Mouse (Mus musculus): ENCODE results near the gene Tada2b.
A peak's percentile ranks its signal among the peaks of the same experiment; 100 is the strongest.

Gene Tada2b

GRCm38 (mm10) chr5:36479735-36480134, 4.3 kb downstream of the Tada2b start:
- no peak for DNase-seq

DNA sequence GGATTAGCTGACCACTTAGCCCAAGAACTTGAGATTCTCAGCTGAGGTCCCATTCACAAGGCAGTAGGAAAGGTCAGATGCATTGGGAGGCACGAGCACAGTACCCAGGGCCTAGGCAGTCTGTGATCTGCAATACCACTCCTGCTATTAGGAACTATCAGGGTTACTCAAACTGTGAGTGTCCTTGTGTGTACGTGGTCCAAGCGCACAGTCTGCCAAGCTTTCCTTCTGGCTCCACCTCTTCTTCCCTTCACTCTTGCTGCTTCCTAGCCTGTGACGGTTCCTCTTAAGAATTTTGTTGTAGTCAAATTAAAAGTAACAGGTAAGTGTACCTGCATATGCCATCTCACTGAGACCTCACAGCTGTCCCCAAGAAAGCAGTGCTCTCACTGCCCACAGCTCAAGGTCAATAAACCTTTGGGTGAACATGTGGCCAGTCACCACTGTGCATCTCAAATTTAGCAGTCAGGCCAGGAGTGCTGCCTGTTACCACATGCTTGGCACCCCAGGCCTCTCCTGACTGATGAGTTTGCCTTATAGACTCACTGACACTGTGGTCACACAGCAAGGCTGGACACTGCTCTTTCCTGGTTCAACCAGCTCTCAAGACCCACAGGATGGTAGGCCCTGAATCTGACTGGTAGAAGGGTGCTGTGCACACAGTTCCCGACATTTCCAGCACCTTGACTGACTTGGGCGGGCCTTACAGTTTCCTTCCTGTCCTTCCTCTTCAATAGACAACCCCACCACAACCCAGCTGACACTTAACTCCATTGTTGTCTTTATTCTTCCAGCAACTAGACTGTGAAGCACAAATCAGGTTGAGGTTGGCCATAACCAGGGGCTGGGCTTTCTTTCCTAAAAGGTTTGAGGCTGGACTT, 5.3 kb downstream of the Tada2b start:
- peak; percentile 93 for DNase-seq

- no peak for DNase-seq
Measured at GRCm38 (mm10) chr5:36477486-36477885, 6.6 kb downstream of the Tada2b start.

DNA sequence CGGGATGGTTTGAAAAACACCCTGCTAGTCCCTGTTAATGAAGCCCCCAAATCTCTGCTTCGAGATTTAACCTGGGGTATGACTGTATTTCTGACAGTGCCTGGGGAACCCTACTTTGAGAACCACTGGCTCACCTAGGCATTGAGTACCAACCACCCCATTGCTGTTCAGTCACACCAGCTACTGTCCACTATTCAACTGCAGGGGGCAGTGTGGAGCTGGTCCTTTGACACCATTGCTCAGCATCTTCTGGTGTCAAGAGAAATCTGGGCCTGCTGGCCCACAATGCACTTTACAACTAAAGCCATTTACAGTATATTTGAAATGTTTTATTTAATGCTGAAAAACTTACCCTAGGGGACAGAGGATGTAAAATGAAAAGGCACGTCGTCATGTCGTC, 9.8 kb downstream of the Tada2b start:
- DNase-seq = peak; percentile 93

DNA sequence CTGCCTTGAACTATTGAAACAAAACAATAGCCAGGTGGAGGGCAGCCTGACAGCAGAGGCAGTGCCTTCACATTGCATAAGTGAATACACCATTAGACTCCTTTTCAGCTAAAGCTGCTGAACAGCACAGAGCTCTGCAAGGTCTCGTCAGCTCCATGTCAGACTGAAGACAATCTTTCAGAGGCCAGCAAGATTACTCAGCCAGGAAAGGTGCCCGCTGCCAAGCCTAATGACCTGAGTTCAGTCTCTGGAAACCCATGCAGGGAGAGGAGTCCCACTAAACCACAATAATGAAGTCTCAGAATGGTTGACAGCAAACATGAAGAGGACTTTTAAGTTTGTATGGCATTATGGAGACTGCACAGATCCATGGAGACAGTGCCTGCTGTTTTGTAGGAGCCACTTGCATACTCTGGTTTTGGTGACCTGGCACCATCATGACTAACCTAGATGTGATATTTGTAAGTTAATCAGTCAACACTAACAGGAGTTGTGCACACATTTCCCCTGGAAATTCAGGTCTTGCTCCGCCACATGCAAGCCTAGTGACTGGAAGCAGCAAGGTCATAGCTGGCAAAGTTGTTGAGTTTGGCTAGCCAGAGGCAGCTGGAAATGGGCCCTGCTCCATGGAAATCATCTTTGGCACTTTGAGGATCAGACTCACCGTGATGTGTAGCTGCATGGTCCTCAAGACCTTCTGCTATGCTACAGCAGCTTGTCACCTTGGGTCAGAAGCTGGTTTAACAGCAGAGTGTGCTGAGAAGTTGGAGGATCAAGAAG, 11.0 kb downstream of the Tada2b start:
- no peak for DNase-seq

DNA sequence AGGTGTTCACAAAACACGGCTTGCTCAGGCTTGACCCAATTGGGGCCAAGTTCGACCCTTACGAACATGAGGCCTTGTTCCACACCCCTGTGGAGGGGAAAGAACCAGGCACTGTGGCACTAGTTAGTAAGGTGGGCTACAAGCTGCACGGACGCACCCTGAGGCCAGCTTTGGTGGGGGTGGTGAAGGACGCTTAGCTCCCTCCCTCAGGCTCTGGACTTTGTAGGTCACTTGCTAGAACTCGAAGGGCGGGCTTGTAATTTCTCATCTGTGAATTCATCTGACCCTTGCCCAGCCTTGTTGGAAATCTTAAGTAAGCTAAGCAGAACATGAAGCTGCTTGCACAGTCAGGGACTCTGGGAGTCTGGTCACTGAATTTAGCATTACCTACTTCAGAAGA, 12.9 kb downstream of the Tada2b start:
- DNase-seq = no peak

- DNase-seq = peak; percentile 84
Measured at GRCm38 (mm10) chr5:36465889-36466288, 18.2 kb downstream of the Tada2b start.

- peak; percentile 100 for DNase-seq
Measured at GRCm38 (mm10) chr5:36464709-36465661, 19.1 kb downstream of the Tada2b start, which contains the start of gene Grpel1. Gene Grpel1, plus strand, starts transcription at chr5:36464998.

GRCm38 (mm10) chr5:36463391-36463790, 20.7 kb downstream of the Tada2b start:
- DNase-seq = no peak

- peak; percentile 96 for DNase-seq
Measured at GRCm38 (mm10) chr5:36462810-36463209, 21.3 kb downstream of the Tada2b start.

GRCm38 (mm10) chr5:36461231-36461630, 22.9 kb downstream of the Tada2b start:
- no peak for DNase-seq

GRCm38 (mm10) chr5:36460712-36461111, 23.4 kb downstream of the Tada2b start:
- no peak for DNase-seq

DNA sequence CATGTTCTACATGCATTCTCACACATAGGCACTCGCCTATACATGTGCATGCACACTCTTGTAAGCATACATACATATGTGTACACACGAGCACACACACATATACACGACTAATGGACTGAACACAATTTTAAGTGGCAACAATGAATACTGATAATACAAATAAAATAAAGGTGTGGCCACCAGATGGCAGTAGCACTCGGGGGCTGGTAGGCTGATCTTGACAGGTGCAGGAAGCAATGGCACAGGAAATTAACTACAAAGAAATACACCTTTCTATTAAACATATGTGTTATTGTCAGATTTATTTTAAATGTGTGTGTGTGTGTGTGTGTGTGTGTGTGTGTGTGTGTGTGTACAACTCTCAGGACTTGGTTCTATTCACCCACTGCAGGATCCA, 25.2 kb downstream of the Tada2b start:
- no peak for DNase-seq

- DNase-seq = no peak
Measured at GRCm38 (mm10) chr5:36457706-36458105, 26.4 kb downstream of the Tada2b start.

GRCm38 (mm10) chr5:36452821-36453220, 31.3 kb downstream of the Tada2b start:
- no peak for DNase-seq

DNA sequence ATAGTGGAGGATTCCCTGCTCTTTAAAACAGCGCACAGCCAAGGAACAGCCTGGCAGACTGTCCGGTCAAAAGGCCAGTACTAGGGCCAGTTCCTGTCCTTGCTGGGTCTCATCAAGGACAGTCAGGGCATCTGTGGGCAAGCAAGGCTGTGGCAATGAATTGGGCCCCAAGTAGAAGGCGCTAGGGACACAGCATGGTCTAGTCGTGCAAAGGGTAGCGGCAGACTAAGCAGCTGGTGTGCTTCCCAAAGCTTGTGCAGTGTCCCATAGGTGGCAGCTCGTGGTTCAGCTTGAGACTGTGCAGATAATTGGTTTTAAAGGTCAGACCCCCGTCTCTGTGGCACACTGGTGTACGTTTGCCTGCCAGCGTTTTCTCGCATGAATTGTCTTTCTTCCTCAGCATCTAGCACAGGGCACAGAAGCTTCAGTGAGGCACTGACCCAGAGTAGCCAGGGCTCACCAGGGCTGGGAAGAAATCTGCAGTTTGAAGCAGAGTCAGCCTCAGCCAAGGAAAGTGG, 32.2 kb downstream of the Tada2b start:
- DNase-seq = no peak

GRCm38 (mm10) chr5:36451119-36451518, 33.0 kb downstream of the Tada2b start:
- no peak for DNase-seq

GRCm38 (mm10) chr5:36449710-36450358, 34.3 kb downstream of the Tada2b start:
- peak; percentile 94 for DNase-seq

DNA sequence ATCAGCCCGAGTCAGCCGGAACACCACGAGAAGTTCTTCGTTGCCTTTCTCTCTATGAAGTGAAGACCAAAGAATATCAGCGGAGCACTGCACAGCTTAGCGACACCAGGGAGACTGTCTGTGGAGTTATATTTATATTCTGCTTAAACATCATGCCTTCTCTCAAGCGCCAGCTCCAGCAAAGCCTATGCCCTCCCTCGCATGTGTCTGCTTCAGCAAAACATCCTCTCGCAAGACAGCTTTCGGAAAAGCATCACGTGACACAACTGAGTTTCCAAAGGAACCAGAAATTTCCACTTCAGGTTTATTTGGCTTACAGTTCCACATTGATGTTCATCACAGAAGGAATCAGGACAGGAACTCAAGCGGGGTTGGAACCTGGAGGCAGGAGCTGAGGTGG, 36.2 kb downstream of the Tada2b start:
- DNase-seq = no peak

GRCm38 (mm10) chr5:36446166-36446890, 37.8 kb downstream of the Tada2b start:
- DNase-seq = no peak

- no peak for DNase-seq
Measured at GRCm38 (mm10) chr5:36445028-36445427, 39.1 kb downstream of the Tada2b start.

Measured in heart, adult 11 months (tissue).